Mouse (Mus musculus) lung, embryonic 15.5 days (tissue): ENCODE results near the gene G3bp2. TPM values are rescaled to one million over a fixed set of nuclear protein-coding genes. Genes with fewer than 3 reads are reported as not detected.

Source experiments
- polyA plus RNA-seq: library from polyadenylated mRNA; unstranded; fragments of >200 nt; fragmentation: Nextera tagmentation; extraction: Ambion mirVana; gene quantifications from 2 replicates; pipeline ENCODE4 v1.2.1, GENCODE M21; 2015

Gene G3bp2
- polyA plus RNA-seq, 1 experiment from 2014 or later, result 152 TPM

Other genes starting within 250 kb of the G3bp2 start
- 66.8 and 72.6 TPM in 2 replicates for gene Rchy1, start 120.7 kb downstream of the G3bp2 start, polyA plus RNA-seq
- not detected in 2 replicates for gene Odaph, start 96.2 kb downstream of the G3bp2 start, polyA plus RNA-seq
- gene Cdkl2, start 39.8 kb downstream of the G3bp2 start, polyA plus RNA-seq, result 2.1 and 2.7 TPM in 2 replicates
- gene Uso1, start 54.2 kb upstream of the G3bp2 start, polyA plus RNA-seq, result 35.9 and 38.0 TPM in 2 replicates
- not detected in 2 replicates for gene U90926, start 131.7 kb upstream of the G3bp2 start, polyA plus RNA-seq
- 0.16 and 0.25 TPM in 2 replicates for gene Ppef2, start 172.6 kb upstream of the G3bp2 start, polyA plus RNA-seq
- gene Naaa, start 194.5 kb upstream of the G3bp2 start, polyA plus RNA-seq, result 10.9 and 12.5 TPM in 2 replicates
- gene Sdad1, start 226.8 kb upstream of the G3bp2 start, polyA plus RNA-seq, result 32.6 and 35.4 TPM in 2 replicates
- gene Cxcl9, start 244.4 kb upstream of the G3bp2 start, polyA plus RNA-seq, result not detected in 2 replicates
- gene Art3, start 248.1 kb upstream of the G3bp2 start, polyA plus RNA-seq, result 4.8 and 9.5 TPM in 2 replicates